Mouse (Mus musculus): ENCODE measurements around the gene Mpv17l2. TPM values are rescaled to one million over a fixed set of nuclear protein-coding genes. Genes with fewer than 3 reads are reported as not detected.

Mpv17l2 gene
- polyA plus RNA-seq, 1 experiment: 73.0 TPM

GRCm38 (mm10) chr8:70804481-70805206 is 43.9 kb upstream of the Mpv17l2 start, which contains the start of gene Mast3:
Gene Mast3, minus strand, starts transcription at chr8:70805054.
- no peaks in the 10 kb centered on the region for H3K27me3 ChIP-seq (ENCODE audit: control insufficient read depth, insufficient read depth, insufficient read length)

GRCm38 (mm10) chr8:70803761-70804480 is 43.2 kb upstream of the Mpv17l2 start:
- no peak for TF ChIP-seq USF1 (IDR thresholded peaks at IDR 0.05; ENCODE audit: low read depth)
- no peak for TF ChIP-seq MAX (IDR thresholded peaks at IDR 0.05; ENCODE audit: low read depth)
- no peak for TF ChIP-seq POLR2AphosphoS2 (IDR thresholded peaks at IDR 0.05; ENCODE audit: insufficient read length, low read depth)
- no peak for TF ChIP-seq SRF (IDR thresholded peaks at IDR 0.05; ENCODE audit: control insufficient read depth, insufficient read length, low read depth)
- TF ChIP-seq POLR2A (IDR thresholded peaks at IDR 0.05; ENCODE audit: insufficient read length, low read depth): no peak
- no peak for TF ChIP-seq MYOD1 (IDR thresholded peaks at IDR 0.05; ENCODE audit: control insufficient read depth in 1 of 3, insufficient read length in 2 of 3, low read depth in 2 of 3)
- no peak for TF ChIP-seq TCF3 (IDR thresholded peaks at IDR 0.05; ENCODE audit: insufficient read length, low read depth)
- TF ChIP-seq MYOG (IDR thresholded peaks at IDR 0.05; ENCODE audit: control insufficient read depth in 1 of 3, insufficient read depth in 1 of 3, insufficient read length in 2 of 3, low read depth in 2 of 3): no peak
- no peak for TF ChIP-seq CEBPB (IDR thresholded peaks at IDR 0.05; ENCODE audit: insufficient read depth, poor library complexity, severe bottlenecking)
- TF ChIP-seq TCF12 (IDR thresholded peaks at IDR 0.05; ENCODE audit: insufficient read depth, poor library complexity, severe bottlenecking): no peak
- TF ChIP-seq REST (IDR thresholded peaks at IDR 0.05; ENCODE audit: insufficient read depth, insufficient read length): no peak
- no peak for TF ChIP-seq E2F4 (IDR thresholded peaks at IDR 0.05; ENCODE audit: insufficient read depth)
- no peaks in the 10 kb centered on the region for H3K36me3 ChIP-seq (ENCODE audit: control insufficient read depth, insufficient read depth)
- H3K79me2 ChIP-seq (ENCODE audit: control insufficient read depth, insufficient read depth): no peaks in the 10 kb centered on the region
- peak overlapping the region; percentile 23 for H3ac ChIP-seq (ENCODE audit: control insufficient read depth, insufficient read length)
- H3K4me2 ChIP-seq (ENCODE audit: low read depth): peak overlapping the region; percentile 97
- peak overlapping the region; percentile 48 for H3K4me3 ChIP-seq
- no peaks in the 10 kb centered on the region for H3K27me3 ChIP-seq (ENCODE audit: control insufficient read depth, insufficient read depth, insufficient read length)

More at GRCm38 (mm10) chr8:70804481-70805206, 43.9 kb upstream of the Mpv17l2 start, which contains the start of gene Mast3:
- Histone ChIP-seq H3K4me2 (ENCODE audit: low read depth) (peak within 1 kb of the TSS; percentile 97), H3K79me2 (ENCODE audit: control insufficient read depth, insufficient read depth) (no peaks in the 10 kb centered on the region), H3ac (ENCODE audit: control insufficient read depth, insufficient read length) (peak within 1 kb of the TSS; percentile 23), H3K4me3 (peak within 1 kb of the TSS; percentile 48), H3K36me3 (ENCODE audit: control insufficient read depth, insufficient read depth) (no peaks in the 10 kb centered on the region)
- TF ChIP-seq SRF (IDR thresholded peaks at IDR 0.05; ENCODE audit: control insufficient read depth, insufficient read length, low read depth): peak; percentile 20
- no peak for TF ChIP-seq CEBPB (IDR thresholded peaks at IDR 0.05; ENCODE audit: insufficient read depth, poor library complexity, severe bottlenecking)
- TF ChIP-seq POLR2AphosphoS2 (IDR thresholded peaks at IDR 0.05; ENCODE audit: insufficient read length, low read depth): peak; percentile 71
- TF ChIP-seq MAX (IDR thresholded peaks at IDR 0.05; ENCODE audit: low read depth): no peak
- TF ChIP-seq MYOD1 (IDR thresholded peaks at IDR 0.05; ENCODE audit: control insufficient read depth in 1 of 3, insufficient read length in 2 of 3, low read depth in 2 of 3): no peak
- TF ChIP-seq REST (IDR thresholded peaks at IDR 0.05; ENCODE audit: insufficient read depth, insufficient read length): no peak
- no peak for TF ChIP-seq MYOG (IDR thresholded peaks at IDR 0.05; ENCODE audit: control insufficient read depth in 1 of 3, insufficient read depth in 1 of 3, insufficient read length in 2 of 3, low read depth in 2 of 3)
- peak; percentile 64 for TF ChIP-seq POLR2A (IDR thresholded peaks at IDR 0.05; ENCODE audit: insufficient read length, low read depth)
- no peak for TF ChIP-seq TCF12 (IDR thresholded peaks at IDR 0.05; ENCODE audit: insufficient read depth, poor library complexity, severe bottlenecking)
- TF ChIP-seq USF1 (IDR thresholded peaks at IDR 0.05; ENCODE audit: low read depth): peak; percentile 76
- no peak for TF ChIP-seq E2F4 (IDR thresholded peaks at IDR 0.05; ENCODE audit: insufficient read depth)
- no peak for TF ChIP-seq TCF3 (IDR thresholded peaks at IDR 0.05; ENCODE audit: insufficient read length, low read depth)

- H3K4me3 ChIP-seq: peak overlapping the region; percentile 48
- TF ChIP-seq CEBPB (IDR thresholded peaks at IDR 0.05; ENCODE audit: insufficient read depth, poor library complexity, severe bottlenecking): no peak
- TF ChIP-seq MYOD1 (IDR thresholded peaks at IDR 0.05; ENCODE audit: control insufficient read depth in 1 of 3, insufficient read length in 2 of 3, low read depth in 2 of 3): no peak
- TF ChIP-seq POLR2AphosphoS2 (IDR thresholded peaks at IDR 0.05; ENCODE audit: insufficient read length, low read depth): no peak
- TF ChIP-seq REST (IDR thresholded peaks at IDR 0.05; ENCODE audit: insufficient read depth, insufficient read length): no peak
- no peak for TF ChIP-seq TCF3 (IDR thresholded peaks at IDR 0.05; ENCODE audit: insufficient read length, low read depth)
- TF ChIP-seq POLR2A (IDR thresholded peaks at IDR 0.05; ENCODE audit: insufficient read length, low read depth): no peak
- no peak for TF ChIP-seq MYOG (IDR thresholded peaks at IDR 0.05; ENCODE audit: control insufficient read depth in 1 of 3, insufficient read depth in 1 of 3, insufficient read length in 2 of 3, low read depth in 2 of 3)
- TF ChIP-seq TCF12 (IDR thresholded peaks at IDR 0.05; ENCODE audit: insufficient read depth, poor library complexity, severe bottlenecking): no peak
- TF ChIP-seq SRF (IDR thresholded peaks at IDR 0.05; ENCODE audit: control insufficient read depth, insufficient read length, low read depth): no peak
- no peak for TF ChIP-seq USF1 (IDR thresholded peaks at IDR 0.05; ENCODE audit: low read depth)
- TF ChIP-seq MAX (IDR thresholded peaks at IDR 0.05; ENCODE audit: low read depth): no peak
- no peak for TF ChIP-seq E2F4 (IDR thresholded peaks at IDR 0.05; ENCODE audit: insufficient read depth)
- H3K36me3 ChIP-seq (ENCODE audit: control insufficient read depth, insufficient read depth): no peaks in the 10 kb centered on the region
- H3K4me2 ChIP-seq (ENCODE audit: low read depth): peak overlapping the region; percentile 97
- no peak overlapping the region for H3ac ChIP-seq (ENCODE audit: control insufficient read depth, insufficient read length)
- no peaks in the 10 kb centered on the region for H3K79me2 ChIP-seq (ENCODE audit: control insufficient read depth, insufficient read depth)
- no peaks in the 10 kb centered on the region for H3K27me3 ChIP-seq (ENCODE audit: control insufficient read depth, insufficient read depth, insufficient read length)
These were observed 42.2 kb upstream of the Mpv17l2 start for GRCm38 (mm10) chr8:70802786-70803510.

GRCm38 (mm10) chr8:70801830-70802229 is 41.1 kb upstream of the Mpv17l2 start:
- peak overlapping the region; percentile 50 for H3K4me2 ChIP-seq (ENCODE audit: low read depth)
- H3K27me3 ChIP-seq (ENCODE audit: control insufficient read depth, insufficient read depth, insufficient read length): no peaks in the 10 kb centered on the region
- TF ChIP-seq POLR2A (IDR thresholded peaks at IDR 0.05; ENCODE audit: insufficient read length, low read depth): no peak
- peak; percentile 5 for TF ChIP-seq TCF3 (IDR thresholded peaks at IDR 0.05; ENCODE audit: insufficient read length, low read depth)
- no peak for TF ChIP-seq E2F4 (IDR thresholded peaks at IDR 0.05; ENCODE audit: insufficient read depth)
- peak in 2 of 3 experiments; percentile 76 to 94 for TF ChIP-seq MYOG (IDR thresholded peaks at IDR 0.05; ENCODE audit: control insufficient read depth in 1 of 3, insufficient read depth in 1 of 3, insufficient read length in 2 of 3, low read depth in 2 of 3)
- TF ChIP-seq REST (IDR thresholded peaks at IDR 0.05; ENCODE audit: insufficient read depth, insufficient read length): peak; percentile 77
- peak in 2 of 3 experiments; percentile 66 to 93 for TF ChIP-seq MYOD1 (IDR thresholded peaks at IDR 0.05; ENCODE audit: control insufficient read depth in 1 of 3, insufficient read length in 2 of 3, low read depth in 2 of 3)
- TF ChIP-seq USF1 (IDR thresholded peaks at IDR 0.05; ENCODE audit: low read depth): no peak
- no peak for TF ChIP-seq SRF (IDR thresholded peaks at IDR 0.05; ENCODE audit: control insufficient read depth, insufficient read length, low read depth)
- TF ChIP-seq POLR2AphosphoS2 (IDR thresholded peaks at IDR 0.05; ENCODE audit: insufficient read length, low read depth): no peak
- TF ChIP-seq MAX (IDR thresholded peaks at IDR 0.05; ENCODE audit: low read depth): no peak
- no peak for TF ChIP-seq CEBPB (IDR thresholded peaks at IDR 0.05; ENCODE audit: insufficient read depth, poor library complexity, severe bottlenecking)
- TF ChIP-seq TCF12 (IDR thresholded peaks at IDR 0.05; ENCODE audit: insufficient read depth, poor library complexity, severe bottlenecking): peak; percentile 58
- H3K36me3 ChIP-seq (ENCODE audit: control insufficient read depth, insufficient read depth): no peaks in the 10 kb centered on the region
- H3ac ChIP-seq (ENCODE audit: control insufficient read depth, insufficient read length): no peak overlapping the region
- no peaks in the 10 kb centered on the region for H3K79me2 ChIP-seq (ENCODE audit: control insufficient read depth, insufficient read depth)
- H3K4me3 ChIP-seq: no peak overlapping the region

Data from myocyte (in vitro differentiated cells).